Mouse (Mus musculus) limb, embryonic 11.5 days (tissue): ENCODE results near the gene Colq. TPM values are rescaled to one million over a fixed set of nuclear protein-coding genes. Genes with fewer than 3 reads are reported as not detected.

Experiments
- ATAC-seq: fragments of 200-750 bp; cut with Nextera tagmentation; 2 replicates; pipeline ENCODE4 v1.8.0; 2017; ENCODE audit warnings: low read depth; ENCODE audit not compliant: insufficient number of reproducible peaks, low FRiP score, low TSS enrichment
- DNase-seq: peaks from one replicate; pipeline ENCODE4 v3.0.0-alpha.2; 2015; ENCODE audit warnings: low spot score
- H3K27ac ChIP-seq: fragments of 300-500 bp; sonication (generic); replicated peaks from 2 replicates; pipeline ENCODE4 v1.5.1; 2014; ENCODE audit warnings: low read depth, mild to moderate bottlenecking, low read length
- H3K27me3 ChIP-seq: fragments of 300-500 bp; sonication (generic); 2 replicates; pipeline ENCODE4 v1.6.1; 2014; ENCODE audit warnings: mild to moderate bottlenecking, low read length, mixed read lengths; ENCODE audit not compliant: control insufficient read depth, insufficient read depth
- H3K36me3 ChIP-seq: fragments of 300-500 bp; sonication (generic); 2 replicates; pipeline ENCODE4 v1.6.1; 2014; ENCODE audit warnings: mild to moderate bottlenecking, low read length, moderate library complexity, mixed read lengths; ENCODE audit not compliant: control insufficient read depth, insufficient read depth
- H3K4me1 ChIP-seq: fragments of 300-500 bp; sonication (generic); 2 replicates; pipeline ENCODE4 v1.6.1; 2014; ENCODE audit warnings: low read length, mixed read lengths; ENCODE audit not compliant: control insufficient read depth, insufficient read depth
- H3K4me2 ChIP-seq: fragments of 300-500 bp; sonication (generic); 2 replicates; pipeline ENCODE4 v1.6.1; 2014; ENCODE audit warnings: low read depth, mild to moderate bottlenecking, moderate library complexity; ENCODE audit not compliant: severe bottlenecking
- H3K4me3 ChIP-seq: fragments of 300-500 bp; sonication (generic); 2 replicates; pipeline ENCODE4 v1.5.1; 2014; ENCODE audit warnings: low read depth, low read length
- H3K9ac ChIP-seq: fragments of 300-500 bp; sonication (generic); 2 replicates; pipeline ENCODE4 v1.6.1; 2014; ENCODE audit warnings: mild to moderate bottlenecking, low read length
- H3K9me3 ChIP-seq: fragments of 300-500 bp; sonication (generic); 2 replicates; pipeline ENCODE4 v1.6.1; 2016; ENCODE audit warnings: low read length; ENCODE audit not compliant: control insufficient read depth
- WGBS: fragments of 180-500 bp; shearing (Covaris S2); extraction: QIAGEN DNeasy Blood & Tissue Kit; methylation state at CpG from one replicate; pipeline ENCODE4 v1.1.7; 2014; 5-methylcytosine and 5-hydroxymethylcytosine counted together
- polyA plus RNA-seq: library from polyadenylated mRNA; unstranded; fragments of >200 nt; fragmentation: Nextera tagmentation; extraction: Ambion mirVana; gene quantifications from 2 replicates; pipeline ENCODE4 v1.2.1, GENCODE M21; 2014

Colq gene
- polyA plus RNA-seq, 1 experiment from 2014 or later, result 0.51 TPM

GRCm38 (mm10) chr14:31525040-31525810 is 65.9 kb downstream of the Colq start:
- no peak overlapping the region for H3K4me2 ChIP-seq
- no peaks in the 10 kb centered on the region for H3K36me3 ChIP-seq
- 71% methylated on average over 7 of the region's 7 CpGs for WGBS
- H3K4me1 ChIP-seq, result no peaks in the 10 kb centered on the region
- no peaks in the 10 kb centered on the region for H3K9me3 ChIP-seq
- ATAC-seq, result no peak
- DNase-seq, result no peak
- no peak overlapping the region for H3K9ac ChIP-seq
- H3K27me3 ChIP-seq, result no peaks in the 10 kb centered on the region
- H3K4me3 ChIP-seq, result no peak overlapping the region
- H3K27ac ChIP-seq, result no peak overlapping the region

- Histone ChIP-seq H3K9ac (no peak overlapping the region), H3K4me1 (no peaks in the 10 kb centered on the region), H3K9me3 (no peaks in the 10 kb centered on the region), H3K27ac (no peak overlapping the region), H3K4me2 (no peak overlapping the region), H3K4me3 (no peak overlapping the region), H3K36me3 (no peaks in the 10 kb centered on the region), H3K27me3 (no peaks in the 10 kb centered on the region)
- ATAC-seq, result no peak
- WGBS, result 66% methylated on average over 2 of the region's 2 CpGs
- DNase-seq, result no peak
Measured at GRCm38 (mm10) chr14:31521318-31521717, 69.8 kb downstream of the Colq start.

GRCm38 (mm10) chr14:31519165-31519564 is 72.0 kb downstream of the Colq start:
- Histone ChIP-seq H3K36me3 (no peaks in the 10 kb centered on the region), H3K4me3 (no peak overlapping the region), H3K27ac (no peak overlapping the region), H3K27me3 (no peaks in the 10 kb centered on the region), H3K9me3 (no peaks in the 10 kb centered on the region), H3K9ac (no peak overlapping the region), H3K4me1 (no peaks in the 10 kb centered on the region), H3K4me2 (no peak overlapping the region)
- DNase-seq (no peak), ATAC-seq (no peak)
- 63% methylated on average over 3 of the region's 3 CpGs for WGBS

GRCm38 (mm10) chr14:31515895-31516294 is 75.2 kb downstream of the Colq start:
- no peak overlapping the region for H3K9ac ChIP-seq
- no peaks in the 10 kb centered on the region for H3K36me3 ChIP-seq
- WGBS, result 86% methylated on average over 2 of the region's 2 CpGs
- DNase-seq (no peak), ATAC-seq (no peak)
- H3K4me1 ChIP-seq, result no peaks in the 10 kb centered on the region
- no peak overlapping the region for H3K27ac ChIP-seq
- no peaks in the 10 kb centered on the region for H3K9me3 ChIP-seq
- no peaks in the 10 kb centered on the region for H3K27me3 ChIP-seq
- H3K4me2 ChIP-seq, result no peak overlapping the region
- no peak overlapping the region for H3K4me3 ChIP-seq

- H3K4me3 ChIP-seq, result no peak overlapping the region
- no peak overlapping the region for H3K4me2 ChIP-seq
- WGBS, result 88% methylated on average over 3 of the region's 3 CpGs
- DNase-seq (no peak), ATAC-seq (no peak)
- H3K9me3 ChIP-seq, result no peaks in the 10 kb centered on the region
- no peaks in the 10 kb centered on the region for H3K4me1 ChIP-seq
- peaks cover 17% of the 10 kb centered on the region for H3K36me3 ChIP-seq
- H3K27ac ChIP-seq, result no peak overlapping the region
- no peaks in the 10 kb centered on the region for H3K27me3 ChIP-seq
- no peak overlapping the region for H3K9ac ChIP-seq
Measured at GRCm38 (mm10) chr14:31510322-31510721, 80.8 kb downstream of the Colq start.

- H3K27ac ChIP-seq, result no peak overlapping the region
- no peak overlapping the region for H3K4me3 ChIP-seq
- H3K4me1 ChIP-seq, result no peaks in the 10 kb centered on the region
- no peaks in the 10 kb centered on the region for H3K9me3 ChIP-seq
- no peak for DNase-seq
- ATAC-seq, result no peak
- no peak overlapping the region for H3K4me2 ChIP-seq
- WGBS, result 95% methylated on average over 2 of the region's 2 CpGs
- no peaks in the 10 kb centered on the region for H3K27me3 ChIP-seq
- no peak overlapping the region for H3K9ac ChIP-seq
- peaks cover 19% of the 10 kb centered on the region for H3K36me3 ChIP-seq
Measured at GRCm38 (mm10) chr14:31509911-31510310, 81.2 kb downstream of the Colq start.

GRCm38 (mm10) chr14:31506456-31506855 is 84.7 kb downstream of the Colq start:
- Histone ChIP-seq H3K9me3 (no peaks in the 10 kb centered on the region), H3K4me2 (no peak overlapping the region), H3K4me1 (no peaks in the 10 kb centered on the region), H3K4me3 (no peak overlapping the region), H3K27me3 (no peaks in the 10 kb centered on the region), H3K27ac (no peak overlapping the region), H3K9ac (no peak overlapping the region), H3K36me3 (peaks cover 30% of the 10 kb centered on the region)
- ATAC-seq, result no peak
- no peak for DNase-seq
- 95% methylated on average over 6 of the region's 6 CpGs for WGBS

GRCm38 (mm10) chr14:31503406-31503805 is 87.7 kb downstream of the Colq start:
- Histone ChIP-seq H3K27me3 (no peaks in the 10 kb centered on the region), H3K4me1 (no peaks in the 10 kb centered on the region), H3K27ac (no peak overlapping the region), H3K9me3 (no peaks in the 10 kb centered on the region), H3K36me3 (peaks cover 26% of the 10 kb centered on the region), H3K9ac (no peak overlapping the region), H3K4me3 (no peak overlapping the region), H3K4me2 (no peak overlapping the region)
- ATAC-seq (no peak), DNase-seq (no peak)
- 92% methylated on average over 13 of the region's 13 CpGs for WGBS

- Histone ChIP-seq H3K9ac (no peak overlapping the region), H3K36me3 (peaks cover 13% of the 10 kb centered on the region), H3K9me3 (no peaks in the 10 kb centered on the region), H3K27me3 (no peaks in the 10 kb centered on the region), H3K4me3 (no peak overlapping the region), H3K27ac (no peak overlapping the region), H3K4me2 (no peak overlapping the region), H3K4me1 (peaks cover 8% of the 10 kb centered on the region)
- DNase-seq, result no peak
- ATAC-seq, result no peak
- WGBS, result 91% methylated on average over 1 of the region's 1 CpGs
Measured at GRCm38 (mm10) chr14:31499526-31499925, 91.6 kb downstream of the Colq start.
